Mouse (Mus musculus): ENCODE data around the gene Ly6g6f.
"Not testable (repeated sequence)": the region's sequence is repeated elsewhere in the genome, so short reads cannot be mapped to it uniquely, and the experiment has no call there.

The Ly6g6f gene

DNA sequence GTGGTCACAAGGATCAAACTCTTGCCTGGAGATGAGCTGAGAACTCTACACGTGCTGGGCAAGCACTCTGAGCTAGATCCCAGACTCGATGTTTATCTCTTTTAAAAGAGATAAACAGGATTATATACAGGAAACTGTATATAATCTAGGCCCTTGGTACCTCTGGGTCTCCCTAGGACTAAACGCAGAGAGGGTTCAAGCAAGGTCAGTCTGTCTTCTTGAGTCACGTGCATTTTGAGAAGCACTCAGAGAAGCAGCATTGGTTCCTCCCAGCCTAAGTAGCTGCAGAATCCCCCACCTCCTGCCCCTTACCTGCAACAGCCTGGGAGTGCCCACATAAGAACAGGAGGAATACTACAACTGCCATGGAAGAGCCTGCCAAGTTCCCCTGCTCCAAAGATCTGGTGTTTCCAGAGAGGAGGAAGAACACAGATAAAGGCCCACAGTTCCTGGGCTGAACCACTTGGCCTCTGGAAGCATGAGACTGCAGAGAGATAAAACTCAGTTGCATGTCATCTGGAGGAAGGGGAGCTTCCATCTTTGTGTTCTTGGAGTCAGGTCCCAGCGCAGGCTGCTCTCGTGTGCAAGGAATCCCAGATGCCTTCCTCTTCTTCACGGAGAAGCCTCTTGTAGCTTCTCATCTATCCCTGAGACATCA, at the start of gene Ly6g6f:
TSS of gene Ly6g6f (minus strand) at position 403 of the 658 bp plus-strand sequence.
- no peak for DNase-seq (ENCODE audit: low spot score)

DNA sequence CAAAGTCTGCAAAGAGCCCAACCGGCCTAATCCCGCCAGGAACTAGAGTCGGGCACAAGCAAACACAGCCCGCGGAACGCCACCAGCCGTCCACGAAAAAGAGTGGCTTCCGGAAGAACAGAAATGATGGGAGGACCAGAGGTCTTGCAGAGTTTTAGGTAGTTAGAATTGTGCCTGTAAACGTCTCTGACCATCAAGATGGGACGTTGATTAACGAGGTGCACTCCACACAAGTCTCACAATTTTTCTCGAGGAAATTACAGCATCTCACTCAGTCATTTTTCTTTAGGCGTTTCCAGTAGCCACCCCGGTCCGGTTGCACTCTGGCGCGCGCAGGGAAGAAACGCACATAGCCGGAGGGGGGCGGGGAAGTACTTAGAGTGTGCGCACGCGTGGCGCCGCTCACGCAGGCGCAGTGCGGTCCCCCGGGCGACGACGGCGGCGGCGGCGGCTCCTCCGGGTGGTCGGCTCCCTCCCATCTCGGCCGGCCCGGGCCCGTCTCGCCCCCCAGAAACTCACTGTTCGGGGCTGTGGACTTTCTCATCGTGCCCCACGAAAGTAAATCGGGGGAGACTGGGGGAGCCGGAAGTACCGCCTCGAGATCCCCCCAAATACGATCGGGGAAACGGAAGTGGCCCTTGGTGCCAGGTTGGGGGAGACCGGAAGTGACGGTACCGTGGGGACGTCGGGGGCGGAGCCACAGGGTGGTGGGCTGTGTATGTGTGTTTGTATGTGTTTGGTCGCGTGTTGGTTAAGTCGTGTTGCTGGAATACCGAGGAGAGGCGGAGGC, 49.6 kb upstream of the Ly6g6f start, which contains the start of gene Bag6:
TSS of gene Bag6 (plus strand) at position 378 of the 790 bp plus-strand sequence.
- peak; percentile 93 for DNase-seq (ENCODE audit: low spot score)

DNA sequence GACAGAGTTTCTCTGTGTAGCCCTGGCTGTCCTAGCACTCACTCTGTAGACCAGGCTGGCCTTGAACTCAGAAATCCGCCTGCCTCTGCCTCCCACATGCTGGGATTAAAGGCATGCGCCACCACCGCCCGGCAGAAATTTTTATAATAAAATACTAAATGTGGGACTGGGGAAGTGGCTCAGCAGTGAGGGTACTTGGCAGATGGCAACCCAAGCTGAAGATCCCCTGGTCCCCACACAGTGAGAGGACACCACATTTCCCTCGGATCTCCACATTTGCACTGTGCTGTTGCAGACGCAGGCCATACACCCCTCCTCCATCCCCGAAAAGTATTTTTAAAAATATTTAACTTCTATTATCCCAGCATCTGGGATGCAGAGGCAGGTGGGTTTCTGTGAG, 48.1 kb upstream of the Ly6g6f start:
- peak; percentile 3 for DNase-seq (ENCODE audit: low spot score)

DNA sequence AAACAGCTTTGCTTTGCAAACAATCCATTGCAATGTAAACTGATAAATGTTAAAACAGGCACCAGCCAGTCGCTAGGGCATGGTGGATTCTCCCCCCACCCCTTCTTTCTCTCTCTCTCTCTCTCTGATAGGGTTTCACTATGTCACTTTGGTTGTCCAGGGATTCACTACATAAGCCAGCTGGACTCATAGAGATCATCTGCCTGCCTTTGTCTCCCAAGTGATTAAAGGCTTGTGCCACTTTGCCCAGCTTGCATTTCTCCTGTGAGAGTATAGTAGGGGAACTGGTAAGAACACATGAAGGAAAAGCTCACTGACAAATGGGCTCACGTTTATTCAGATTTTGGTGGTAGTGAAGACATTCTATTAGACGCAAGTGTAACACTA, 46.8 kb upstream of the Ly6g6f start:
- no peak for DNase-seq (ENCODE audit: low spot score)

DNA sequence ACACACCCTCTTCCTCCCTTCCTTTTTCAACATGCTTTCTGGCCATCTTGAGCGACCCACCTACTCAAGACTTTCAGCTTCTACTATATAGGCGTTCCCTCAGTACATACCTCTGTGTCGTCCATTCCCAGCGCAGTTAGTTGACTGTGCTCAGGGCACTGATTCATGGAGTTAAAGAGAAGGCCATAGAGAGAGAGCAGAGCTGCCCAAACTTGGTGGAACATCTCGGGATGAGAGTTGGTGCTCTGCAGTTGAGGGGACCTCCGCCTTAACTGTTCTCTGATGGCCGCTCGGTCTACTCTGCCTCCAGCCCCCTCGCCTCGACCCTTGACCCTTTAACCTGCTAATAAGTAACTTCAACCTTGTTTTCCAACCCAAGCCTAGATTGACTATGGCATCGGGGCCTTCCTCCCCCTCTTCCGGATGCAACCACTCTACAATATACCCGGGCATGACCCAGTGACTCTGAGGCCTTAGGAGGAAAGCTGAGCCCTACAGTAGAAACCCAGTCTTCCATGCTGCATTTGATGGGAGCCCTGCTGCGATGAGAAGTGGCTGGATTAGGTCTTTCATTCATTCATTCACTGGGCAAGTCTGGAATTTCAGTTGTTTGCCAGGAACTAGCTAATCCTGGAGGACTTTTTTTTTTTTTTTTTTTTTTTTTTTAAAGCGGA, 46.2 kb upstream of the Ly6g6f start, which contains the start of gene Apom:
TSS of gene Apom (minus strand) at position 551 of the 674 bp plus-strand sequence.
- DNase-seq (ENCODE audit: low spot score) = no peak

DNA sequence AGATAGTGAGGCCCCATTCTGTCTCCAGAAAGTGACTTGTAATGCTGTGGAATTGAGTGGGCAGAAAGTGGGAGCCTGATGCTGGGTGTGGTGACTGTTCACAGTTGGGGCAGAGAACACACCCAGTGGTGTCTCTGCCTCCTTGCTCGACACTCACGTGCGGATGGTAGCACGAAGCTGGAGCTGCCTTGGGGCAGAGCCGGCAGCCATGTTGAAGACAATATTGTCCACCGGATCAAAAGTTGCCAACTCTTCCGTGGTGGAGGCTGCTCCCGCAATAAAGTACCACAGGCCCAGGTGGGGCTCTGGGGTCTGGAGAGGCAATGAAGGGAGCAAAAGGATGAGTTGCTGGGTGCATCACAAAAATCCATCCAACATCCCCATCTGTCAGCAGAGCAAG, 45.6 kb upstream of the Ly6g6f start:
- DNase-seq (ENCODE audit: low spot score) = no peak

DNA sequence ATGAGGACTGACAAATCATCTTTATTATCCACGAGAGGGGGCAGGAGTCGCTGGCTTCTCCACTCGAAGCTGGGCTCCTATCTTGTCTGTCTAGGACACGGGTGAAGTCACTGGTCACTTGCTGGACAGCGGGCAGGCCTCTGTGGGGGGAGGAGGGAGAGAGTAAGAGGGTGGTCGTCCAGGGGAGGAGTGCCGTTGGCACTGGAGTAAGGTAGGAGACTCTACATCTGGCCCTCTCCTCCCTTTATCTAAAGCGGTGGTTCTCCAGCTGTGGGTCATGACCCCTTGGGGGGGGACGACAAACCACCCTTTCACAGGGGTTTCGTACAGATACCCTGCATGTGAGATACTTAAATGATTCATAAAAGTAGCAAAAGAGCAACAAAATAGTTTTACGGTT, 43.6 kb upstream of the Ly6g6f start:
- DNase-seq (ENCODE audit: low spot score) = no peak

DNA sequence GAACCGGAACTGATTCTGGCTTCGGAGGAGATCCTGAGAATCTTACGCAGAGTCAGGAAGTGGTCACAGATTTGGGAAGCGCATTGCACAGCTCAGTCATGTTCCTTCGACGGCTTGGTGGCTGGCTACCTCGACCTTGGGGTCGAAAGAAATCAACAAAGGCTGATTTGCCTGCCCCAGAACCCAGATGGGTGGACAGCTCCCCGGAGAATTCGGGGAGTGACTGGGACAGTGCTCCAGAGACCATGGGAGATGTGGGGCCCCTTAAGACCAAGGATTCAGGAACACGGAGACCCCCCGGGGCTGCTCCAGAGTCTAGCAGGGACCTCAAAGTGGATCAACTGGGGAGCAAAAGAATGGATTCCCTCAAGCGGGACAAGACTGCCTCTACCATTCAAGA, 41.6 kb upstream of the Ly6g6f start:
- DNase-seq (ENCODE audit: low spot score) = no peak

DNA sequence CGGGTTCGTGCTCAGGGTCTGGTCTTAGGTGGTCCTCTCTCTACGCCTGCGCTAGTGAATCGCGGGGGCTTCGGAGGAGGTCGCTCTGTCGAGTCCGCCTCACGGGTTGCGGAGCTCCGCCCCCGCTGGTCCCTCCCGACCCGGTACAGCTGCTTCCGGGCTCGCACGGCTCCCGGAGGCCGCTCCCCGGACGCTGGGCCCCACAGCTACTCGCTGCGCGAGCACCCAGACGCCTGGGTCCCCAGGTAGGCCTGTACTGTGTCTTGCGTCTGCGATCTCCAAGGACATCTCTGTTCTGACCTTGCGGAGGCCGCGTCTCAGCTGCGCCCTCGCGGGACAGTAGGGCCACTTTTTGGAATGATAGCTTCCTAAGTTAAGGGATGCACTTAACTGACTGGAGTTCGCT, 40.8 kb upstream of the Ly6g6f start, which contains the start of gene D17H6S53E:
TSS of gene D17H6S53E (plus strand) at position 168 of the 406 bp plus-strand sequence.
- peak; percentile 81 for DNase-seq (ENCODE audit: low spot score)

DNA sequence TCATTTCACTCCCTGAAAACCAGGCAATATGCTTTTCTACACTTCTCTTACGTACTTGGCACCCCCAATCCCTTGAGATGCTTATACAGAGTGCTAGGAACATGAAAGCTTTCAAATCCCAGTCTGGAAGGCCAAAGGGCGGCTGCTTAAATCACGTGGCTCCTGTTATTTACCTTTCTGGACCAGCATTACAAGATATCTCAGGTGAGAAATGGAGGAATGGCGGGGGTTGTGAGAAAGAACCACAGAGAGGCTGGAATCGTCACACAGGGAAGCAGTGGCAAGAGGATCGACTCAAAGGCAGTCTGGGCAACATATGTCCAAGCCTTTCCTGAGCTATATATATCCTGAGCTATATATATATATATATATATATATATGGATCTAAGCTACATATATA, 40.2 kb upstream of the Ly6g6f start:
- DNase-seq (ENCODE audit: low spot score) = no peak

DNA sequence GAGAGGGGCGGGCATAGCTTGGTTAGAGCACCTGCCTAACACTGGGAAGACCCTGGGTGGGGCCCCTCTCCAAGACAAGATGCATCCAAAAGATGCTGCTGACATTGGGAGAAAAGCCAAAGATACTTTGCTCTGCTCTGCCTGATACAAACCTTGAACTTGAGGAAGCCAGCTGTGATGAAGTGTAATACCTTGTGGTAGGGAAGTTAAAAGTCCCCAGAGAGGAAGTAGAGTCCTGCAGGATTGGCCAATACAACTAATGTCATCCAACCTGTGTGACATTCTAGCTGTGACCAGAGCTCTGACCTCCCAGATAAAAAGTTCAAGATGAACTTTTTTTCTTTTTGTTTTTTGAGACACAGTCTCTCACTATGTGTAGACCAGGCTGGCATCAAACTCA, 39.7 kb upstream of the Ly6g6f start:
- DNase-seq (ENCODE audit: low spot score) = no peak

DNA sequence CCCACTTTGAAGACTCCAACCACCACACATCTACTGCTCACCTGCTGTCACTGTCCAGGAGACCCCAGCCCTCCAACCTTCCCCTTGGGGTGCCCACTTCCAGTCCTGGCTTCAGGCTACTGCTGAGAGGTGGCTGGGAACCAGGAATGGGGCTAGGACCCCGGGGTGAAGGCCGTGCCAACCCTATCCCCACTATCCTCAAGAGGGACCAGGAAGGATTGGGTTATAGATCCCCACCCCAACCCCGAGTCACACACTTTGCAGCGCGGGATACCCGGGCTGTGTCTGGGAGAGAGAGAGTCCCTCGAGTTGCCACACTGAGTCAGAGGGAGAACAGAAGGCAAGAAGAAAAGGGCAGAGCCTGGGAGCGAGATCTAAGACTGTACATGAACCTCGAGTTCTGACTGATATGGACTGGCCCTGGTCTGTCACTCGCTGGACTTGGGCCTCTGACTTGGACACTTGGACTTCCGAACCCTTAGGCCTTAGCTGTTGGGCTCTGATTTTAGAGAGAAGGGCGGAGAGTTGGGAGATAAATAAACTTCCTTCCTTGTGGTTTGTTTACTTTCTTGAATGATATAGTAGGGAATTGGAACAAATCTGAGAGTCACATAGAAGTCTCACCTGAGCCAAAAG, 39.0 kb upstream of the Ly6g6f start:
- not testable (repeated sequence) for DNase-seq (ENCODE audit: low spot score)

DNA sequence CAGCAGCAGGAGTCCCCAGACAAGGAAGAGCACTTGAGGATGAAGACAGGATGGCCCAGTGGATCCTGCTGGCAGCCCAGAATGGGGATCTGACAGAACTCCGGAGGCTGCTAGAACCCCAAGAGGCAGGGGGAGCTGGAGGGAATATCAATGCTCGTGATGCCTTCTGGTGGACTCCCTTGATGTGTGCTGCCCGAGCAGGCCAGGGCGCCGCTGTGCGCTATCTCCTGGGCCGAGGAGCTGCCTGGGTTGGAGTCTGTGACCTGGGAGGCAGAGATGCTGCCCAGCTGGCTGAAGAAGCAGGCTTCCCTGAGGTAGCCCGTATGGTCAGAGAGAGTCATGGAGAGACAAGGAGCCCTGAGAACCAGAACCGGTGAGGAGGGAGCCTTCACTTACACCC, 37.9 kb upstream of the Ly6g6f start:
- DNase-seq (ENCODE audit: low spot score) = not testable (repeated sequence)

DNA sequence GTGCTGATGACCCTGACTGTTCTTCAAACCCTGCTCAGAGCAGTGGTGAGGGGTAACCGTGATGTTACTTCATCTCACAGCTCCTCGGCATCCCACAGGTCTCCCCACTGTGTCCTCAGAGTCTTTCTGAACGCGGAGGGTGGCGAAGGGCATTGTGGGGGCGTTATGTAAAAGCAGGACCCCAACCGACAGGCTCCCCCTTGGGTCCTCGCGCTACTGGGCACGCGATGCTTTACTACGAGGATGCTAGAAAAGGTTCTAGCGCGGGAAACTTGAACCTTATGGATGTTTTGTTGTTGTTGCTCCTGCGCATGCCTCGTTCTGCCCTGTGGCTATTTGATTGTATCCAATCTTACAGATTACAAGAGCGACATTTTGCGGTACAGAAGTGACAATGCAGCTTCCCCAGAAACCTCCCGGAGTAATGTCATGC, 36.5 kb upstream of the Ly6g6f start, which contains the start of gene Csnk2b:
TSS of gene Csnk2b (minus strand) at position 183 of the 433 bp plus-strand sequence.
- no peak for DNase-seq (ENCODE audit: low spot score)

DNA sequence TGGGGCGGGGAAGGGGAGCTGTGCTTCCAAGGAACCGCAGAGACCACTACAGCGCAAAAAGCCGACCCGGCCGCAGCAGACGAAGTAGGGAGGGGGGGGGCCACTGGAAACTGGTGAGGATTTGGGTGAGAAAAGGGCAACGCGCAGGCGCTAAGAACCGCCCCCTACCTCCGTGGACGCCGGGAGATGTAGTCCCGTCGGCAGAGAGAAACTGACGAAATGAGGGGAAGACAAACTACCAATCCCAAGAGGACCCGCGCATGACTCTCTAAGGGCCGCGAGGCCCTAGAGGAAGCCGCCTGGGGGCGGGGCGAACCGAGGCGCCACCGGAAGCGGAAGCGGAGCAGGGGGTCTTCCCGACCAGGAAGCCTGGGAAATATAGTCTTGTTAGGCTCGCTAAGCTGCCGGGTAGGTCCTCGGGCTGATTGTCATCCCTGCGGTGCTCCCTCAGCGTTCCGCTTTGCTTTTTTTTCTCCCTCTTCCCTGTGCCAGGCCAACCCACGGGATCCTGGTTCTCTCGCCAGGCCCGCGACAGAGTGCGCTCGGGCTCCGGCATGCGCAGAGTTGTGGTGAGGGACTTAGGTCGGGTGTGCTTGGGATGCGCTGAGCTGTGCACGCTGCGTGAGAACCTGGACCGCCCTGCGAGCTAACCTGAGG, 35.9 kb upstream of the Ly6g6f start, which contains the start of gene Gpank1:
TSS of gene Gpank1 (plus strand) at position 313 of the 657 bp plus-strand sequence.
- peak; percentile 97 for DNase-seq (ENCODE audit: low spot score)

DNA sequence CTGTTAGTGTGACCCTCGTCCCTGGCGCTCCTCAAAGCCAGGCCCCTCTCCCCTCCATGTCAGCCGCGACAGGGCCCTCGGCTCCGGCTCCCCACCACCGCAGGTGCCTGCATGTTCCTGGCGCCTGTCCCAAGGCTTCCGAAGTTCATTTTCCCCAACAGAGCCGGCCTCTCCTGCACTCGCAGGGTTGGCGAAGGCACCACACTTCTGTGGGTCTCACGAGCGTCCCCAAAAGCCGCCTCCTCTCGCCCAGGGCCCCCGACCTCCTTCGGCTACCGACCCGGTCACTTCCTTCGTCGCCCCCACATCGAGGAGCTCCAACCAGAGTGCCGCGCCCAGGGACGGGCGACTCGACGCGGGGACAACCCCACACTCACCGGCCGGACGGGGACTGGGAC, 35.3 kb upstream of the Ly6g6f start:
- no peak for DNase-seq (ENCODE audit: low spot score)

DNA sequence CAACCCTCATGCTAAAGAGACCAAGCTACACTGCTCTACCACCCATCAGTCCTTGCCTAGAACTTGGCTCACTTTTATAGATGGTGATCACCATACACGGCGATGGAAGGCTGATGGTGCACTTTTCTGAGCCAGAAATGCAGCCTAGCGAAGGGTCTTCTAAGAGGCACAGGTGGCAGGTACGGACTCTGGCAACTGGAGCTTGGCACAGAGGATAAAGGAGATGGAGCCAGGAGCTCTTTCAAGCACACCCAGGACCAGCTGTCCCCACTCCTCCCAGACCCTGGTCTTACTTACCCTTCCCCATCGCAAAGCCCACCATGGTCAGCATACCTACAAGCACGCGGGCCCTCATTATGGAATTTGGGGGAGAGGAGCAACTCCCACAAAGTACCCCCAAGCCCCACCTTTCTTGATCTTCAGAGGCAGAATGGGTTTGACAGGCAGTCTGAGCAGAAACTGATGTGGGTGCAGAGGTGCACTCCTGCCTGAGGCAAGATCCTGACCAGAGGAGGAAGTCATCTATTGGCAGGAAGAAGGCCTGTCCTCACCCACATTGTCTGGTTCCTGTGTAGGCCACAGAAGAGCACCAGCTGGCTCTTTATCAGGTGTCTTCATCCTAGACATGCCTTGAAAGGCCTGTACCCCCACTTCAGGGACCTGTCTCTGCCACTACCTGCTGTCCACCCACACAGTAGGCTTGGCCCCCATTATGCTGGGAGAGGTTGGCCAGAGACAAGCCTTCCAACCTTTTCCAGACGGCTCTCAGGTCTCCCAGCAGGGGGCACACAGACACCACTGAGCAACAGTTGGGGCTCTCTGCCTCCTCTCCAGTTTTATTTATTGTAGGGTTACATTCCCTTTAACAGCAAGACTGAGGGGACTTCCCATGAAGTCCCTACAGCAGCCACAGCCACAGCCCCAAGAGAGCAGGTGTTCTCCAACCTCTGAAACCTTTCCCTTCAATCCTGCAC, 29.9 kb upstream of the Ly6g6f start, which contains the start of gene Ly6g5b:
TSS of gene Ly6g5b (minus strand) at position 383 of the 974 bp plus-strand sequence.
- DNase-seq (ENCODE audit: low spot score) = no peak

DNA sequence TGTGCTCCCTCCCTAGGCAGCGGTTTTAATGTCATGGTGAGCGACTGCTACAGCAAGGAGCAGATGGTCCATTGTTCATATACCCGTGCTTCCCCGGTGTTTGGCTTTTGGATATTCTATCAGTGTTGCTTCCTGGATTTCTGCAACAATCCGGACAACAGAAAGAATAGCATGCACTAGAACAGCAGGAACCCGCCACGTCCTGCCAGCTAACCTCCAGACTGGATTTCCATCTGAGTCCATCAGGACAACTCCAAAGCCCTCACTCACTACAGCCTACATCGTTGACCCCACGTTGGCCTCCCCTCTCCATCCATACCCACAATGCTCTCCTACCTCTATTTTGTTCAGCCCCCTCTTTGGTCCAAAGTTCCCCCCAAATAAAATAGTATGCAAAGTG, 26.4 kb upstream of the Ly6g6f start:
- DNase-seq (ENCODE audit: low spot score) = no peak

DNA sequence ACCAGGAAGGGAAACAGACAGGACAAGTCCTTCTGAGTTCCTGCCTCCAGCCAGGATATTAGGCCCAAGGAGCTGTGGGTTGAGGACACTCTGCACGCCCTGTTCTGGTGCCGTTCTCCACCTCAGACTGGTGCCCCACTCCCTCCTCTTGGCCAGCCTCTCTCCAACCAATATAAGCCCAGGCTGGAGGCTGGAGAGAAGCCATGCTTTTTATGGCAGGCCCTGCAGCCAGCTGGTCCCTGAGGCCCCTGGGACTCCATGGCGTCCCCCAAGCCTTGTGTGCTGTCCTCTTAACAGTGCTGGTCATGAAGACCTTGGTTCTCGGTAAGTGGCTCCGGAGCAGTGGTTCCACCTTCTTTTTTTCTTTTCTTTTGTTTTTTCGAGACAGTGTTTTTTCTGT, 22.7 kb upstream of the Ly6g6f start, which contains the start of gene Ly6g5c:
TSS of gene Ly6g5c (plus strand) at position 183 of the 400 bp plus-strand sequence.
- DNase-seq (ENCODE audit: low spot score) = no peak

DNA sequence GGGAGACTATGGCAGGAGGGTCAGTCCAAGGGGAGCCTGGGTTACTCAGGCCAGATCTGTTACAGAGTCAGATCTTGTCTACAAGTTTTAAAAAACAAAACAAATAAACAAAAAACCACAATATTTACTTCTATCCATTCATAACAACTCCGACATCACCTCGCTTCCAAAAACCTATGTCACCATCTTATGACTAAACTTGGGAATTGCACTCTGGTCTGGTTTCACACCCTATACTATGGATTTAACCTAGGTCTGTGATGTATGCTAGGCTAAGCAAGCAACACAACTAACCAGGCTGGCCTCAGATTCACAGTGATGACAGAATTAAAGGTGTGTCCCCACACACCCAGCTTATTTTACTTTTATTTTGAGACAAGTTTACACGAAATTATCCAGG, 21.1 kb upstream of the Ly6g6f start:
- DNase-seq (ENCODE audit: low spot score) = no peak
